Mouse (Mus musculus) neural tube, embryonic 12.5 days (tissue): Measurements from ENCODE around the gene 1190007I07Rik. TPM values are rescaled to one million over a fixed set of nuclear protein-coding genes. Genes with fewer than 3 reads are reported as not detected.
"Not testable (repeated sequence)": the region's sequence is repeated elsewhere in the genome, so short reads cannot be mapped to it uniquely, and the experiment has no call there.

Experiments
- ATAC-seq: fragments of 200-750 bp; cut with Nextera tagmentation; 2 replicates; pipeline ENCODE4 v1.8.0; 2017; ENCODE audit warnings: low read depth, mild to moderate bottlenecking, moderate TSS enrichment, moderate library complexity; ENCODE audit not compliant: low FRiP score
- H3K27ac ChIP-seq: fragments of 300-500 bp; sonication (generic); 2 replicates; pipeline ENCODE4 v1.5.1; 2016
- H3K27me3 ChIP-seq: fragments of 300-500 bp; sonication (generic); replicated peaks from 2 replicates; pipeline ENCODE4 v1.6.1; 2016; ENCODE audit warnings: mild to moderate bottlenecking
- H3K36me3 ChIP-seq: fragments of 300-500 bp; sonication (generic); 2 replicates; pipeline ENCODE4 v1.6.1; 2016; ENCODE audit warnings: mild to moderate bottlenecking
- H3K4me1 ChIP-seq: fragments of 300-500 bp; sonication (generic); 2 replicates; pipeline ENCODE4 v1.6.1; 2016
- H3K4me2 ChIP-seq: fragments of 300-500 bp; sonication (generic); replicated peaks from 2 replicates; pipeline ENCODE4 v1.6.1; 2016; ENCODE audit warnings: mild to moderate bottlenecking
- H3K4me3 ChIP-seq: fragments of 300-500 bp; sonication (generic); 2 replicates; pipeline ENCODE4 v1.5.1; 2016
- H3K9ac ChIP-seq: fragments of 300-500 bp; sonication (generic); 2 replicates; pipeline ENCODE4 v1.6.1; 2016; ENCODE audit warnings: mild to moderate bottlenecking
- H3K9me3 ChIP-seq: fragments of 300-500 bp; sonication (generic); 2 replicates; pipeline ENCODE4 v1.6.1; 2016; ENCODE audit warnings: mild to moderate bottlenecking
- WGBS: fragments of 180-500 bp; shearing (Covaris S2); methylation state at CpG from one replicate; pipeline ENCODE4 v1.1.7; 2016; 5-methylcytosine and 5-hydroxymethylcytosine counted together
- polyA plus RNA-seq: library from polyadenylated mRNA; unstranded; fragments of >200 nt; fragmentation: Nextera tagmentation; extraction: Ambion mirVana; gene quantifications from 2 replicates; pipeline ENCODE4 v1.2.1, GENCODE M21; 2016

1190007I07Rik gene
- polyA plus RNA-seq, 1 experiment from 2014 or later: 31.2 TPM

DNA sequence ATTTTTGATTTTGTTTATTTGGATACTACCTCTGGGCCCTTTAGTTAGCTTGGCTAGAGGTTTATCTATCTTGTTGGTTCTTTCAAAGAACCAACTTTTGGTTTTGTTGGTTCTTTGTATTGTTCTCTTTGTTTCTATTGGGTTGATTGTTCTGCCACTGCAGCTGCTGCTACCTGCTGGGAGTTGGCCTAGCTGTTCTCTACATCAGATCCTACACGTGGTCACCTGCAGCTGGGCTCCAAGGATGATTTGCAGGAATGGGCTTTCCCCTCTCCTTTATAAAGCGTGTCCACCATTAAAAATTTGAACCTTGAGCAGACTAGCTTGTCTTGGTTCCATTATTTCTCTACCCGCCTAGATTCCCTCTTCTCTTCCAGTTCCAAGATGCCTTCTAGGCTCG is 28.6 kb downstream of the 1190007I07Rik start:
- not testable (repeated sequence) for H3K9me3 ChIP-seq, H3K4me2 ChIP-seq, H3K4me3 ChIP-seq, ATAC-seq, H3K4me1 ChIP-seq, H3K27me3 ChIP-seq, H3K36me3 ChIP-seq, H3K27ac ChIP-seq, H3K9ac ChIP-seq
- 67% methylated on average over 4 of the region's 4 CpGs for WGBS

- not testable (repeated sequence) for H3K36me3 ChIP-seq, H3K9me3 ChIP-seq, H3K9ac ChIP-seq, H3K4me1 ChIP-seq, H3K4me3 ChIP-seq, ATAC-seq, H3K27ac ChIP-seq, H3K4me2 ChIP-seq, H3K27me3 ChIP-seq
- 85% methylated on average over 9 of the region's 9 CpGs for WGBS
Measured at GRCm38 (mm10) chr10:82589673-82590072, 33.4 kb downstream of the 1190007I07Rik start.

- H3K4me2 ChIP-seq, H3K4me3 ChIP-seq, H3K9ac ChIP-seq, H3K4me1 ChIP-seq, H3K27ac ChIP-seq, H3K9me3 ChIP-seq, H3K27me3 ChIP-seq, ATAC-seq, H3K36me3 ChIP-seq: not testable (repeated sequence)
- WGBS: 94% methylated on average over 11 of the region's 11 CpGs
Measured at GRCm38 (mm10) chr10:82571091-82571490, 51.9 kb downstream of the 1190007I07Rik start.

Other genes with a start within 250 kb of the 1190007I07Rik start
- gene Gm1553, start 130.6 kb downstream of the 1190007I07Rik start, polyA plus RNA-seq: not detected in 2 replicates
- gene Tdg, start 6.6 kb upstream of the 1190007I07Rik start, polyA plus RNA-seq: 263 and 283 TPM in 2 replicates
- 3.7 and 4.2 TPM in 2 replicates for gene Glt8d2, start 67.4 kb upstream of the 1190007I07Rik start, polyA plus RNA-seq
- gene Hcfc2, start 72.9 kb upstream of the 1190007I07Rik start, polyA plus RNA-seq: 47.1 and 47.2 TPM in 2 replicates
- gene Nfyb, start 140.9 kb upstream of the 1190007I07Rik start, polyA plus RNA-seq: 55.6 and 56.8 TPM in 2 replicates
- 154 and 166 TPM in 2 replicates for gene Txnrd1, start 210.7 kb upstream of the 1190007I07Rik start, polyA plus RNA-seq
- gene Eid3, start 243.4 kb upstream of the 1190007I07Rik start, polyA plus RNA-seq: 0.39 and 0.46 TPM in 2 replicates